Mouse (Mus musculus): ENCODE data around the gene Dennd1b. TPM values are rescaled to one million over a fixed set of nuclear protein-coding genes. Genes with fewer than 3 reads are reported as not detected.

Gene Dennd1b
- total RNA-seq, 2 experiments from 2014 or later, result 23.0 to 23.2 TPM

DNA sequence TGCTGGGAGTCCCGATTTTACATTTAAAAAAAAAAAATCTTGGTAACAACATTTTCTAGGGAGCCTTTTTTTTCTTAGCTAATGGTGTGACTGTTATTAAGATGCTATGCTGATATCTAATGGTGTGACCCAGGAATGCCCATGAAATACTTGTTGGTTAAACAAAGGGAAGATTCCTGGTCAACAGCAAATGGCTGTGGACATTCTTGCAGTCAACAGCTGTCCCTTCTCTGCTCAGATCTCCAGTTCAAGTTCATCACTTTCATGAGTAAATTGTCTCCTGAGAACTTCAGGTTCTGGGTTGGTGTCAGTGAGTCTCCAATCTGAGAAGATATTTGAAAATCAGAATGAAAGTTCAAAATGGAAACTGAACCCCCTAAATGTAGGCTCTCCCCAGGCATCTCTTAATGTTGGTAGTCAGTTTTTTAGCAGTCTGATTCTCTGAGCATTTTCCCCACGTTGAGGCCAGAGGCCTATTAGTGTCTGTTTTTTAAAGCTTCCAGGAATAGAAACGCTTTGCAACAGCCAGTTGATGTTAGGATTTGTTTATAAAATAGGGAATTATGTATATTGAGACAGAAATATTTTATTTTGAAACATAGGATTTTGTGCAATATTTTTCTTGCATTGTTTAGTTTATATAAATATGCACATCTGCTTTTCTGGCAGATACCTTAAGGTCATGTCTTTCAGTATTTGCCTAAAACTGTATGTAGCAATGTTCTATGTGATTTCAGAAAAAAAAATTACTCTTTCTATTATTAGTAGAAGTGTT, 211.0 kb downstream of the Dennd1b start:
- DNase-seq (ENCODE audit: low spot score in 2 of 2), result no peak

DNA sequence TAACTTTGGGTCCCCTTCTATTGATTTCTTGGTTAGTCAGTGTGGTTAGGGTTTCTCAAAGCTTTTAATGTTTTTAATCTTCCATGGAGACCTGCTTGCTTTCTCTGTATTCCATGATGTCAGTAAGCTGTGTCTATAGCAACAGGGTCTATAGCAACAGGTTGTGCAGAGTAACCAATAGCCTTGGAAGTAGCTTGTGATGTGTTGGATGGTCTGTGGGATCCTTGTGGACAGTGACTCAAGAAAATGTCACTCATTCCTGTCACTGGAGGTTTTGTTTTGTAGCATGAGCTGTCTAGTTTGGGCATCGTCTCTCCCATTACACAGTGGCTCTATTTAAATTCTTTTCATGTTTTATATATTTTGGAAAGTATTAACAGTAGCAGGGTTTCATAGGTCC, 216.5 kb downstream of the Dennd1b start:
- DNase-seq (ENCODE audit: low spot score in 2 of 2), result no peak

DNA sequence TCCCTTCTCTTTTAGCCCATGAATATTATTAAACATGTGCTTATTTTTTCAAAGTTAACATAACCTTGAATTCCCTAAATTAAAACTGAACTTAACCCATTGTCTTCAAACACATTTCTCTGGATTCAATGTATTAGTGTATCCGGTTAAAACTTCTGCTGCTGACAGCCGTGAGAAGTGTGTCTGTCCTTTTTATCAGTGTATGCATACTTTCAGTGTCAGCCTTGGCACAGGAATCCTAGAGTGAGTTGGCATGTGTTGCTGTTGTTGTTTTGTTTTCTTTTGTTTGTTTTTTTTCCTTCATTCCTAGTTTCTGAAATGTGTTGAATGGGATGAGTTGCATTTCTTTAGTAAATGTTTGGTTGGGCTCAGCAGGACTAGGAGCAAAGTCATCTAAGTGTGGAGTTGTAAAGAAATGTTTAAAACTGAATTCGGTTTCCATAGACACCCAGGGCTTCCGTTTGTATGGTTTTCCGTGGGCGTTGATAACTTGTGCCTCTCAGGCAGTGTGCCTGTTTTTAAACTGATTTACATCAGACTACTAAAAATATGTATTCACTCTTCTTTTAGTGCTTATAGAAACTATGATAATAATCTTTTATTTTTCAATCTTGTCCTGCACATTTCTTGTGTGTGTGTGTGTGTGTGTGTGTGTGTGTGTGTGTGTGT, 217.4 kb downstream of the Dennd1b start:
- no peak for DNase-seq (ENCODE audit: low spot score in 2 of 2)

DNA sequence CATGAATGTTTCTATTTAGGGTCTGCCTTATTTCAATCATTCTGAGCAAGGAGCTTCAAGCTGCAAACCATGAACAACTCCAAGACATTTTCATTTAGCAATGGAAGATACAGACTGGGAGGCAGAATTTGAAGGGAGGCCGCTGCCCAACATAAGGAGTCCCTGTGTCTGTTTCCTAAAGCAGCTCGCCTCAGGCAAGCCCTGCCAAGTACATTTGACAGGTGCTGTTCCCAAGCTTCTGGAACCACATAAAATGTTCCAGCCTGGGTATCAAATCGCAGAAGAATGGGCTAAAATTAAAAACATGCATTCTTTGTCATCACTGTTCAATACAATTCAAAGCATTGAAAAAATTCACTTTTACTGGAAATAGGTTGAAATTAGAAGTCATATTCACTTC, 229.4 kb downstream of the Dennd1b start:
- DNase-seq (ENCODE audit: low spot score in 2 of 2), result no peak

DNA sequence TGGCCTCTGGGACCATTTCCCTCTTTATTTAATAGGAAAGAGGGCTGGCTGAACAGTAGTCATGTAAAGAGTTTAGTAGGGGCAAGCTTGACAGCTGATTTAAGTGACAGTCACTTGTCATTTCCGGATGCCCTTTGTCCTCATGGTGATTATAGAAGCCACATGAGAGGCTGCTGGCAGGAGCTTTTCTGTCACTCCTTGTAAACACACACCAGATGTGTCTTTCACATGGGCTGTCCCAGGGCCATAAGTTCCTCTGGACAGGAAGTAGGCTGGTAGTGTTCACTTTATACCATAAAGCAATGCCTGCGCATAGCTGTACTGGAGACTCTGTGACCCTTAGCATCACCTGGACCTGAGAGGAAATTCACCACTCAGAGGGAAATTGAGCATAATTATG, 230.8 kb downstream of the Dennd1b start:
- DNase-seq (ENCODE audit: low spot score in 2 of 2), result no peak

DNA sequence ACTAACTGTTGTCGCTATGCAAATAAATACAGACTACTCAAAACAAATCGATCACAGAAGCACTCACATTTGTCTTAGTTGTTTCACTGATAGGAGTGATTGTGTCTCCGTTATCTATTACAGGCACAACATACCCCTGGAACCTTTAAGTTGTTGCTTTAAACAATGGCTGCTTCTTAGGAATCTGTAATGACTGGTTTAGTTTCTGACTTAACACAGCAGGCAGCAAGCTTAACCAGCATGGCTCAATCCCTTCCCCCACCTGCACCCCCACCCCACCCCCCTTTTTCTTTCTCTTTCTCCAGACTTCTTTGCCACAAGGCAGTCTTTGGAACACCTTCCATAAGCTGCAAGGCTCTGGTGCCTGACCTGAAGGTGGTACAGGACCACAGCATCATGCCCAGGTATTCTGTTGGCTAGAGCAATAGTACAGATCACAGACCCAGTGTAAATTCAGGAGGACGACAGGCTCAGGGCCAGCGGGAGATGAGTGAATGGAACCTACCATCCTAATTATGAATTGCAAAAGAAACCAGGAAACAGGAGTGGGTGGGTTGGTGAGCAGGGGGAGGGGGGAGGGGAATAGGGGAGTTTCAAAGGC, 231.3 kb downstream of the Dennd1b start:
- DNase-seq (ENCODE audit: low spot score in 2 of 2), result no peak

DNA sequence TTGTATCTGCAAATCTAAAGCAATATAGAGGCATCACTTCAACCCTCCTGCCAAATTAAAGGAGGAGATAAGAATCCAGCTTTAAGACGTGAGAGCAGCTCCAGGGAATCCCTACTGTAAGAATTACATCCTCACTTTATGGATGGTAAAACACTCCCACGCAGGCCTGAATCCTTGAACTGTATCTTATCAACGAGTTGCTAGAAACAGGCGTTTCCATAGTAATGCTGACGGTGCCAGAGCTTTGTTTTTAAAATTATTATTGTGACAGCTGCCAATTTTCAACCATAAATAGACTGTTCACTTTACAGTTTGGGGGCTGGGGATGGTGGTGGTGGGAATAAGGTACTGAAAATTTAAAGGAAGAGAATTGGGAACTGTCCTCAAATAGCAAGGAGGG, 239.8 kb downstream of the Dennd1b start:
- no peak for DNase-seq (ENCODE audit: low spot score in 2 of 2)

DNA sequence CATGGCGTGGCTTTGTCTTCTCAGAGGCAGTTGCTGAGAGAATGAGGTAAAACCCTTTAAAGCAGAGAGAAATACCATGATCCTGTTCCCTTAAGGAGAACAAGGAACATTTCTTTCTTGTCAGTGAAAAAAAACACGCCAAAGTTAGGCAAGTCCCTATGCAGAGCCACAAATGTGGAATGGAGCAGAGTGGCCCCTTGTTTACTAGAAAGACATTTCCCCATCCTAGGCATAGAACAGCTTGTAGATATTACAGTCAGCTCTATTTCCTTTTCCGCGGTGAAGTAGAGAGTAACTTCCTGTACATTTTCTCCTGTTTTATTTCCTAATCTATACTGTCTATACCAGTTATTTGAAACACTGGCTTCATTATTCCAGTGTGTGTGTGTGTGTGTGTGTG, 243.0 kb downstream of the Dennd1b start:
- DNase-seq (ENCODE audit: low spot score in 2 of 2), result no peak

DNA sequence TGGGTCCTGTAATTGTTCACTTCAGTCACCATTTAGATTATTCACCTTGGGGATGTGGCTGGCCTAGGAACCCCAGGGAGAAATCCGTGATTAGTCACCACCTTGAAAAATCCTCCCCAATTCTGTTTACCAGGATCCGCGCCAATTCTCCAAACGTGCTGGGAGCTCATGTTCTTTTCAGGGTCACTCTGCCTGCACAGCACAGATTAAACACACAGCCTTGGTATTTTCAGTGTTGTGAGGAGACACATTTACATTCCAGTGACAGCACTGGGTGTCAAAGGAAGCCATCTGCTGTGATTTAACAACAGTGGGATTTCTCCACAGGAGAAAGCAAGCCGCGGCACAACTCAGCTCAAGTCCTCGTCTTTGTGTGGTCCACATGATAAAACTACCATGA, 246.6 kb downstream of the Dennd1b start:
- DNase-seq (ENCODE audit: low spot score in 2 of 2), result peak; percentile 33 to 44

DNA sequence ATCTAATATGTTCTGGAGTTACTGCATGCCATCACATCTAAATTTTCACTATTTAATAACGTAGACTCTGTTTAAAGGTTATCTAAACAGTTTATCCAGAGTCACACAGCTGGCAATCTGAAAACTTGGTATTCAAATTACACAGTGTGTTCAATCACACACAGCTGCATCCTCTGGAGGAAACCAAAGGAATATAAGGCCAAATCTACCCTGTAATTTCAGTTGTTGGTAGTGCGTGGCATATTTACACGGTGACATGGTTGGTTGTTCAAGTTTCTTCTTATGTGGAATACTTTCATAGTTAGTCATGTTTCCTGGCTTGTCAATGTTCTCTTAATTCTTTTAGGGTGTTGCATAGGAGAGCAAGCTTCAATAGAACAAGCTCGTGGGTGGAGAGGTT, 247.3 kb downstream of the Dennd1b start:
- DNase-seq (ENCODE audit: low spot score in 2 of 2), result no peak

DNA sequence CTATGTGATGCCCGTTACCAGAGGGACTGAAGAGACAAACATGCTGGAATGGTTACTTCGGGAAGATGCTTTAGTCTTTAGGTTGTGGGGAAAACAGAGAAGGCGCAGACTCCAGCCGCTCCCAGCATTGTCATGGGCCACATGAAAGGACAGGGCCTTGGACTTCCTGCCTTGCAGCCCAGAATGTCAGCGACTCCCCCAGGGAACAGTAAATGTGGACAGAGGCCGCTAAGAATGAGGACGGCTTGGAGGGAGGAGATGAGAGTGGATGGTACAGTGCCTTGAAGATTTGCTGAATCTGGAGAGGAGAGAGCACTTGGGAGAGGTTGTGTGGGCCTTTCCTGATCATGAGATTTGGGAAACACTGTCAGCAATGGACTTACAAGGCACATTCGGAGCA, 252.1 kb downstream of the Dennd1b start:
- DNase-seq (ENCODE audit: low spot score in 2 of 2), result no peak

DNA sequence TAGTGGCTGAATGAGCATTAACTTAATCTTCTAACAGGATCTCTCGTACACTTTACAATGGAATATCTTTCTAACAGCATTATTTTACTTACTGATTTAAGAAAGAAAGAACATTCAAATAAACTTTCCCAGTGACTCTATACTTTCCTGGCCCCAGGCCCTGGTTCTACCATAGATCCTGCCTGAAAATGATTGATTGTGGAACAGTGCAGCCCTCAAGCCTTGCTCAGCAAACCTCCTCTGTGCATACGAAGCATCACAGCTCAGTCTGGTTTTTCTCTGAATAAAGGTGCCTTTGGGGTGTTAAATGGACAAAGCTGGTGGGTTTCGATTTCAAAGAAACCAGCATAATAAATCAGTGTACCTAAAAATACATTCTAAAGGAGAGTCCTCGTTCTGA, 260.6 kb downstream of the Dennd1b start:
- no peak for DNase-seq (ENCODE audit: low spot score in 2 of 2)

DNA sequence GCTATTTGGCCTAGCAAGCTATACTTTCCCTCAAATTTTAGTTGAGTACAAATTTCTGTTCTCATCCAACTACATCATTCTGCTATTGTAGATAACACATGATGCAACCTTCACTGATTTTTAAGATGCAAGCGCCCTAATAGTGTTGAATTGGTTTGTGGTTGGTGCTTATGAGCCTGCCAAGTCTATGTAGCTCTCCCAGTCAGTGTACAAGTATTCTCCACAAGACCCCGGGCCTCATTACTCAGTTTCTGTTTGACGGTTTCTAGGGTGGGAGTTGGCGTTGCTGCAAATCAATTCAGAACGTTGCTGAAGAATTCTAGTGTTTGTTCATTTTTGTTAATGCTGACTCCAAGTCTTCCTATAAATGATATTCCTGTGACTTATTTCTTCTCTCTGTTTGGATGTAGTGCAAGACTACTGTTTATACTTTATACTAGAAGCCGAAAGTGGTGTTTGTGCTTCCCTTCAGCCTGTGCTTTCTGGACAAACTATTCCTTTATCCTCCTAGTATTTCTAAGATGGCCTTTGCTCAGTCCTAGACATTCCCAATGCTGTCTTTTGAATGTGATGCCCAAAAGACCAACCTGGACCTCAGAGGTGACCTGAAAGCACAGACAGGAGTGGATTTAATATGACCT, 261.2 kb downstream of the Dennd1b start:
- DNase-seq (ENCODE audit: low spot score in 2 of 2), result no peak

Other genes starting within 250 kb of the Dennd1b start
- gene Lhx9, start 114.9 kb upstream of the Dennd1b start, total RNA-seq (2021), result not detected
- gene 2310009B15Rik, start 106.6 kb upstream of the Dennd1b start, total RNA-seq (2021), result 10 to 100 TPM; 17.8 to 19.0 TPM

Measured in adrenal gland, adult 18-20 months (tissue).